Mouse (Mus musculus) lung, embryonic 15.5 days (tissue): ENCODE data around the gene Ufm1. TPM values are rescaled to one million over a fixed set of nuclear protein-coding genes. Genes with fewer than 3 reads are reported as not detected.

Source experiments
- ATAC-seq: fragments of 200-750 bp; cut with Nextera tagmentation; 2 replicates; pipeline ENCODE4 v1.8.0; 2017; ENCODE audit warnings: moderate number of reproducible peaks, borderline replicate concordance; ENCODE audit not compliant: low FRiP score, low TSS enrichment; ENCODE audit errors: extremely low read depth
- H3K27ac ChIP-seq: fragments of 300-500 bp; sonication (generic); 2 replicates; pipeline ENCODE4 v1.5.1; 2015; ENCODE audit warnings: moderate library complexity, mild to moderate bottlenecking, inconsistent platforms
- H3K27me3 ChIP-seq: fragments of 300-500 bp; sonication (generic); 2 replicates; pipeline ENCODE4 v1.6.1; 2015; ENCODE audit warnings: inconsistent platforms
- H3K36me3 ChIP-seq: fragments of 300-500 bp; sonication (generic); 2 replicates; pipeline ENCODE4 v1.6.1; 2015; ENCODE audit warnings: inconsistent platforms
- H3K4me1 ChIP-seq: fragments of 300-500 bp; sonication (generic); 2 replicates; pipeline ENCODE4 v1.6.1; 2015; ENCODE audit warnings: inconsistent platforms
- H3K4me2 ChIP-seq: fragments of 300-500 bp; sonication (generic); 2 replicates; pipeline ENCODE4 v1.6.1; 2015; ENCODE audit warnings: inconsistent platforms, mild to moderate bottlenecking, moderate library complexity
- H3K4me3 ChIP-seq: fragments of 300-500 bp; sonication (generic); 2 replicates; pipeline ENCODE4 v1.5.1; 2015; ENCODE audit warnings: mild to moderate bottlenecking, inconsistent platforms
- H3K9ac ChIP-seq: fragments of 300-500 bp; sonication (generic); 2 replicates; pipeline ENCODE4 v1.6.1; 2015; ENCODE audit warnings: inconsistent platforms
- H3K9me3 ChIP-seq: fragments of 300-500 bp; sonication (generic); 2 replicates; pipeline ENCODE4 v1.6.1; 2016; ENCODE audit warnings: inconsistent platforms
- WGBS: fragments of 180-500 bp; shearing (Covaris S2); methylation state at CpG from one replicate; pipeline ENCODE4 v1.1.7; 2015; 5-methylcytosine and 5-hydroxymethylcytosine counted together
- polyA plus RNA-seq: library from polyadenylated mRNA; unstranded; fragments of >200 nt; fragmentation: Nextera tagmentation; extraction: Ambion mirVana; gene quantifications from 2 replicates; pipeline ENCODE4 v1.2.1, GENCODE M21; 2015

The Ufm1 gene
- 97.4 and 110 TPM in 2 replicates for polyA plus RNA-seq

DNA sequence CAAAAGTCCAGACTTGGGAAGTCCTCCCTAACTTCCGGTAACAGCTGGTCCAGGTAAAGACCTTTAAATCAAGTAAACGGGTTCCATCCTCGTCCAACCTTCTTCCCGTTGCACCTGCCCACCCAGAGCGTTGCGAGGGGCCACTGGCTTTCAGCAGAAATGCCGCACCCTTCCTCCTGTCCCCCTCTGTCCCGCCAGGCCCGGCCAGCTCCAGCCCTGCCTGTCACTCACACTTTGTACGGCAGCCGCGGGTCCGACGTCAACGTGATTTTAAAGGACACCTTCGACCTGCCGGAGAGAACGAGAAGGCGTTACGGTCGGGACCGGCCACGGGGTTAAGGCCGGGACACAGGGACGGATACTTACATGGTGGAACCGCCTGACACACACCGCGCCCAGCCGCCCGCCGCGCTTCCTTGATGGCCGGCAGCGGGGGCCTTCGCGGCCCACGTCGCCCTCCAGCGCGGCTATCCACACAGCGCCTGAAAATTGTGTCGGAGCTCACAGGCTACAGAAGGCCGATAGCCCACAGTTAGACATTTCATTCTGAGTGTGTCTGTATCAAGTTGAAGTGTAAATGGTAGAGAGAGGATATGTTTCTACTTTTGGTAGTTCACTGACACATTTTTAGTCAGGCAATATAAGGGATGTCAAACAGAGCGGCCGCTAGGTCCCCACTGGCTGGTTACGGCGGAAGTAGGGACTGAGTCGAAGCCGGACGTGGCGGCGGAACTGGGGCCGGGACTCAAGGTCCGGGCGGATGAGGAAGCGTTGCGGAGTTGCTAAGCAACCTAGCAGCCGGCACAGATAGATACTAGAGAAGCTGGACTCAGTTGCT is at the start of gene Ufm1:
TSS of gene Ufm1 (minus strand) at position 448 of the 838 bp plus-strand sequence.
- no peaks in the 10 kb centered on the region for H3K27me3 ChIP-seq
- H3K9me3 ChIP-seq = no peaks in the 10 kb centered on the region
- under 1% methylated on average over 58 of the region's 58 CpGs for WGBS
- peak within 1 kb of the TSS; percentile 72 for H3K4me2 ChIP-seq
- no peak within 1 kb of the TSS for H3K27ac ChIP-seq
- peak; percentile 99 for ATAC-seq
- H3K36me3 ChIP-seq = peaks cover 31% of the 10 kb centered on the region
- H3K4me3 ChIP-seq = peak within 1 kb of the TSS; percentile 96
- H3K9ac ChIP-seq = peak within 1 kb of the TSS; percentile 83
- H3K4me1 ChIP-seq = peaks cover 10% of the 10 kb centered on the region

DNA sequence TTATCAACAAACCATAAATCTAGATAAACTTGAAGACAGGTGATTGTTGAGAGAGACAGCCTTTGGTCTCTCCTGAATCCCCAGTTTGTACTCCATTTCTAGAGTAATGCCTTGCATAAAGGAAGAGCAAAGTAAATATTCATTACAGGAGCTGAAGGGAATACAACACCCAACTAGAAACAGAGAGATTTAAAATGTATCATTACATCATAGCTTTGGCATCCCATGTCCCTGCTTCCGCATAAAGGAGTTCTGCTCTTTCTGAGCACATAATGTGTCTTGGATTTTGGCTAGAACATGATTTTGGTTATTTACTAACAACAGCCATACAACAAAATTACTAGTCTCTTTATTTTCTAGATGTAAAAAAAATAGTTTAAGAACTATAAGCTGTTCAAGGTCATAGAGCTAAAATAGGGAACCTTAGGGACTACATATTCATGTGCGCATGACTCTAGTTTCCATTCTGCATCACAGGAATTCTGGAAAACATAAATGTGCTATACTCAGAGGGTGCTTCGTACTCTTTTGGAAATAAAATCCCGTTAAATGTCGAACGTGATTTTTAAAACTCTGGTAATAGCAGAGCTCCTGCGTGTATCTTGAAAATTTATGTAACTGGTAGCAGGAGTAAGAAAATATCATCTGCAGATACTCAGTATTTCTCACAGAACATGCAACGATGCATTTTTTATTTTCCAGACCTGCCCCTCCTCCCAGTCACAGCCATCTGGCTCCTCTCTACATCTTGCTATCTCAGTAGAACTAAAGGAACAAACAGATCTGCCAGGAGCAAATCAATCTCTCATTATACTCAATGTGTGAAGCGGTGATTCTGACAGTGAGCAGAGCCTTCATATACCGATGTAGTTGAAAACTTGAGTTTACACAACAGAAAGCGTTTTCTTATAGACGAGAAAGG is 27.2 kb upstream of the Ufm1 start:
- H3K9ac ChIP-seq = no peak overlapping the region
- no peak overlapping the region for H3K4me2 ChIP-seq
- 53% methylated on average over 12 of the region's 12 CpGs for WGBS
- no peak overlapping the region for H3K27ac ChIP-seq
- H3K27me3 ChIP-seq = no peaks in the 10 kb centered on the region
- no peaks in the 10 kb centered on the region for H3K9me3 ChIP-seq
- no peak overlapping the region for H3K4me3 ChIP-seq
- no peaks in the 10 kb centered on the region for H3K36me3 ChIP-seq
- ATAC-seq = no peak
- H3K4me1 ChIP-seq = no peaks in the 10 kb centered on the region

DNA sequence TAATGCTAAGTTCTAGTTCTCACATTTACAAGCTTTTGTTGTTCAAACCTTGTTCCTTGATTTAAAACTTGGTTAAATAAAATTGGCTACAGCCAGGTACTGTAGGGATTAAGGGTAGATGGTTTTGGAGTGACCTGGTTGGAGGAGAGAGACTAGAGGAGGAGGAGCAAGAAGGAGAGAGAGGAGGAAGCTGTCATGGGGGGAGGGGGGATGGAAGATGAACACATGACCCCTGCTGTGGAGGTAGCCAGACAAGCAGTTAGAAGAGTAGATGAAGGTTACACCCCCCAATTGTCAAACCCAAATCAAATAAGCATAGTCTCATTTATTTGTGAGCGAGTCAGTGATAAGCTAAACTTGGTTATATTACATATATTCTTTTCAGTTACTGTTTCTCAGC is 8.0 kb upstream of the Ufm1 start:
- no peaks in the 10 kb centered on the region for H3K9me3 ChIP-seq
- 84% methylated on average over 1 of the region's 1 CpGs for WGBS
- H3K36me3 ChIP-seq = no peaks in the 10 kb centered on the region
- no peaks in the 10 kb centered on the region for H3K27me3 ChIP-seq
- no peak overlapping the region for H3K9ac ChIP-seq
- no peak overlapping the region for H3K27ac ChIP-seq
- no peak overlapping the region for H3K4me3 ChIP-seq
- no peak overlapping the region for H3K4me2 ChIP-seq
- H3K4me1 ChIP-seq = no peaks in the 10 kb centered on the region
- no peak for ATAC-seq

DNA sequence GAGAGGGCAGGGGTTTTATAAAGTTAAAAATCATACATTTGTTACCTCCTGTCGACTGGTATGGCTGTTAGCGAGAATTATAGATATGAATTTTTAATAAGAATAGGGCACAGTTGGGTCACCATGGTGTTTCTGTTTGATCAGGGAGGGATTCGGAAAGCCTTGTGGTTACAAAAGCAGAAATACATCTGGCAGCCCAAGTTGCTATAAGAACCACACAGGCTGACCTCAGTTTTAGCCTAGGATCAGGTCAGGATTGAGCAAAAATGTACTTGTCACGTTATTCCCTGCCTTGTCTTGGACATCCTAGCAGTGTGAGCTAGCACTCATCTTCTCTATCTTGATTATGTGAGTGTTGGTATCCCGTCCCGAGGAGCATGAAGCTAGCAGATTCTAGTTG is 6.9 kb upstream of the Ufm1 start:
- no peak overlapping the region for H3K4me3 ChIP-seq
- 64% methylated on average over 6 of the region's 6 CpGs for WGBS
- no peaks in the 10 kb centered on the region for H3K4me1 ChIP-seq
- H3K4me2 ChIP-seq = no peak overlapping the region
- H3K27ac ChIP-seq = no peak overlapping the region
- no peak overlapping the region for H3K9ac ChIP-seq
- ATAC-seq = no peak
- H3K9me3 ChIP-seq = no peaks in the 10 kb centered on the region
- no peaks in the 10 kb centered on the region for H3K36me3 ChIP-seq
- no peaks in the 10 kb centered on the region for H3K27me3 ChIP-seq

DNA sequence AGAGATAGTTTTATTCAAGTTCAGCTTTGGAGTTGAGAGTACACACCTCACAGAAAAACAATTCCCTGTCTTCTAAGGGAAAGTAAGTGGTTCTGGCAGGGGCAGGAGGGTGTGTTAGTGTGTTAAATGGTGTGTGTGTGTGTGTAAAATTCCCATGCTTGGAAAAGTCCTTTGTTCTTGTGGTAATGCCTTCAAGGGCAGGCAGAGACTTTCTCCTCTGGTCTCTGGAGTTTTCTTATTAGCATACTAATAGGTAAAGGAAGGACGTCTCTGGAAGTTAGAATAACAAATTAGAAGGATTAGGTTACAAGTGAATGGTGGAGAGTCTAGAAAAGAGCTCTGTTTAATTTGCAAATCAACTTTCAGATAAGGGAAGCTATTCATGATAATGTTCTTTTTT is 5.6 kb upstream of the Ufm1 start:
- H3K27ac ChIP-seq = no peak overlapping the region
- no peak overlapping the region for H3K4me2 ChIP-seq
- no peak overlapping the region for H3K9ac ChIP-seq
- WGBS = 3% methylated on average over 1 of the region's 1 CpGs
- ATAC-seq = no peak
- H3K4me1 ChIP-seq = no peaks in the 10 kb centered on the region
- H3K27me3 ChIP-seq = no peaks in the 10 kb centered on the region
- H3K9me3 ChIP-seq = no peaks in the 10 kb centered on the region
- no peak overlapping the region for H3K4me3 ChIP-seq
- H3K36me3 ChIP-seq = no peaks in the 10 kb centered on the region

DNA sequence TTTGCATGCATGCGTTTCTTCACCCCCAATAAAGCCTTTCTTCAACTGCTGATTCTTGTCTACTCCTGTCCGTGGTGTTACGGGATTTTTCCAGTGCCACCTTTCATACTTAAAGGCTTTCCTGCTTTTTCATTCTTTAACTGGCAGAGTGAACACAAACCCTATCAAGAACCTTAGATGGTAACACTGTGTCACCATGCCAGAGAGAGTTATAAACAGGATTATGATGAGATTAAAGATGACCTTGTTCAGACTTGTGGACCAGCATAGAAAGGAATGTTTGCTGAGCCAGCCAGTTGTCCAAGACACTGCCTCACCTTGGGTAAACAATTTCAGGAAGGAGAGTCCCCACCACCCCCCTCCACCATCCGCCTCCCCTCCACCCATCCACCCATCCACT is 4.6 kb upstream of the Ufm1 start:
- Histone ChIP-seq H3K36me3 (no peaks in the 10 kb centered on the region), H3K4me1 (no peaks in the 10 kb centered on the region), H3K4me3 (no peak overlapping the region), H3K27ac (no peak overlapping the region), H3K4me2 (no peak overlapping the region), H3K27me3 (no peaks in the 10 kb centered on the region), H3K9me3 (no peaks in the 10 kb centered on the region), H3K9ac (no peak overlapping the region)
- 71% methylated on average over 4 of the region's 4 CpGs for WGBS
- ATAC-seq = no peak

DNA sequence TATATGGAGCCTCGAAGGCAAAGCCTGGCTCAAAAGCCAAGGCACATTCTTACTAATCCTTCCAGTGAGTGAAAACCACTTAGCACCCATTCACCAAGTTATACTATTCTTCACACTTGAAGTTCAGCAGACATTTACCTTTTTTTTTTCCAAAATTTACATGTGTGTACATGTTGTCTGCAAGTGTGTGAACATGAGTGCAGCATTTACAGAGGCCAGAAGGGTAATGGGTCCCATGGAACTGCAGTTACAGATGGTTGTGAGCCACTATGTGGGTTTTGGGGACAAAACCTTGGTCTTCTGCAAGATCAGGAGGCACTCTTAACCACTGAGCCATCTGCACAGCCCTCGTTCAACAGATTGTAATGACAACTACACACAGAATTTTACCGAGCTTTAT is 8.8 kb downstream of the Ufm1 start:
- no peak overlapping the region for H3K4me2 ChIP-seq
- H3K27me3 ChIP-seq = no peaks in the 10 kb centered on the region
- H3K4me3 ChIP-seq = no peak overlapping the region
- no peak for ATAC-seq
- H3K9me3 ChIP-seq = no peaks in the 10 kb centered on the region
- H3K36me3 ChIP-seq = peaks cover 31% of the 10 kb centered on the region
- 84% methylated on average over 3 of the region's 3 CpGs for WGBS
- H3K9ac ChIP-seq = no peak overlapping the region
- H3K27ac ChIP-seq = no peak overlapping the region
- H3K4me1 ChIP-seq = no peaks in the 10 kb centered on the region

DNA sequence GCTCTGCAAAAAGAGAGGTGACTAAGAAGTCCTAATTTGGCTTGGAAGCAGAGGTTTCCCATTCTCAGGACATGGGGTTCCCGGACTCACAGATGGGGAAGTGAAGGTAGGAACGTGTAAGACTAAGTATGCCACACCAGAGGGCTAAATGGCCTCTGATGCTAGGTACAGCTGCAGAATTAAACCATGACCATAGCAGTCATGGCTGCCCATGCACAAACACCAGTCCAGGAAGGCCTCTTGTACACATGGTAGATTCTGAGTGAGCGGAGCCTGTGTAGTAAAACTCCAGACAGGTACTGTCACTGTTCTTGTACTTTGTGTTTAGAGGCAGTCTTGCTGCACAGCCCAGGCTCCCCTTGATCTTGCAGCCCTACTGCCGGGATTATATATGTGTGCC is 9.4 kb downstream of the Ufm1 start:
- no peak for ATAC-seq
- H3K4me1 ChIP-seq = no peaks in the 10 kb centered on the region
- peaks cover 25% of the 10 kb centered on the region for H3K36me3 ChIP-seq
- H3K27me3 ChIP-seq = no peaks in the 10 kb centered on the region
- no peak overlapping the region for H3K4me3 ChIP-seq
- WGBS = 85% methylated on average over 4 of the region's 4 CpGs
- no peak overlapping the region for H3K27ac ChIP-seq
- no peak overlapping the region for H3K9ac ChIP-seq
- H3K9me3 ChIP-seq = no peaks in the 10 kb centered on the region
- no peak overlapping the region for H3K4me2 ChIP-seq

DNA sequence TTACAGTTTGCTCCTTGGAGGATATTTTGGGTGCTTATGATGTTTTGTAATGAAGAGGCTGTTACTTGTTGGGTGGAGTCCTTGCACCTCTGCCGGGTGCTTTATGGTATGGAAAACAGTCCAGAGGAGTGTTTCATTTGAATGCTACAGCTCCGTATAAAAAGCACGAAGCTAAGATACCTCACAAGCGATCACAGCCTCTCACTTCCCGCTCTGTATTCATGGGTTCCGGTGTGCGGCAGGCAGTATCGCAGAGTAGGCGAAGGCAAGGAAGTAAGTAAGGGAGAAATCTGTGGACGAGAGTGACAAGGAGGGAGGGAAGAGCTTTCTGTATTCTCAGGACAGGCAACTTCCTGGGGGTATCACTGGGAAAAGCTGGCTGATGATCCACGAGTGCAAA is 15.4 kb downstream of the Ufm1 start:
- Histone ChIP-seq H3K9me3 (no peaks in the 10 kb centered on the region), H3K4me2 (no peak overlapping the region)
- no peak for ATAC-seq

DNA sequence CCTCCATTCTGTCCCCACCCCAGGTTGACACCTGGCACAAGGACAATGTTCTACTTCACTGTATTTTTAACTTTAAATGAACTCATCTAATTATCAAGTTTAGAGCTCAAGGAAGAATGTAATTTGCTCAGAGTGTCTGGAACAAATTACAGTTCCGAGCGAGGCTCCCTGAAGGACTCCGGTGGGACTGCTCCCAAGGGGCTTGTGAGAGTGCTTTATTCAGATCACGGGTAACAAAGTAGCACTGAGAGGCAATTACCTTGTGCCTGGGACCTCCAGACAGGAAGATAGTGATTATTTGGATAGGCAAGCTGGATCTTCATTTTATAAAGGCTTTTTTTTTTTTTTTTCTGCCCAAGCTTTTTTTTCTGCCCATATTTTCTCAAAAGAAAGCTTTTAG is 15.9 kb downstream of the Ufm1 start:
- Histone ChIP-seq H3K4me1 (0 out of 2 replicates have a peak, but pooled peaks cover 3% of the 10 kb centered on the region), H3K27ac (no peak overlapping the region), H3K4me3 (no peak overlapping the region), H3K4me2 (no peak overlapping the region), H3K36me3 (no peaks in the 10 kb centered on the region), H3K9ac (no peak overlapping the region), H3K9me3 (no peaks in the 10 kb centered on the region), H3K27me3 (no peaks in the 10 kb centered on the region)
- no peak for ATAC-seq
- WGBS = 66% methylated on average over 4 of the region's 4 CpGs

More for the DNA sequence above, 15.4 kb downstream of the Ufm1 start:
- Histone ChIP-seq H3K27ac (no peak overlapping the region), H3K36me3 (no peaks in the 10 kb centered on the region), H3K4me3 (no peak overlapping the region), H3K4me1 (0 out of 2 replicates have a peak, but pooled peaks cover 3% of the 10 kb centered on the region), H3K27me3 (no peaks in the 10 kb centered on the region), H3K9ac (no peak overlapping the region)
- 75% methylated on average over 11 of the region's 11 CpGs for WGBS

DNA sequence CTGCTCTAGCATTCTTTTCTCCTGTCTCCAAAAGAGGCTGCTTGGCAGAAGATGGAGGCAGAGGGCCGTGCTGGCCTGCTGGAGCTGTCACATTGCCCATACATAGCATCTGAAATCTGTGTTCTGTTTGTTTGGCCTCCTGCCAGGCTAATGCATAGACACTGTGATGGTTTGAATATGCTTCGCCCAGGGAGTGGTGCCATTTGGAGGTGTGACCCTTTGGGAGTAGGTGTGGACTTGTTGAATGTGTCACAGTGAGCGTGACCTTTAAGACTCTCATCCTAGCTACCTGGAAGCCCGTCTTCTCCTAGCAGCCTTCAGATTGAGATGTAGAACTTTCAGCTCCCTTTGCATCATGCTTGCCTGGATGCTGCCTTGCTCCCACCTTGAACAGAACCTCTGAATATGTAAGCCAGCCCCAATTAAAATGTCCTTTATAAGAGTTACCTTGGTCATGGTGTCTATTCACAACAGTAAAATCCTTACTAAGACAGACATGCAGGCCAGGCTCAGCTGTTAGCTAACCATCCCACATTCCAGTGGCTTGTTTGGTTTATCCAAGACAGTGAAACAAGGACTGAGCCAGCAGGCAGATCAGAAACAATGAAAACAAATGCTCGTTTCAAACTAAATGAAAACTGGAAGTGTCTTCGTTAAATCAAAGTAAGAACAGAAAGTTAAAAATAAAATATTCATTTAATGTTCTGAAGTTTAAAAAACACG is 17.3 kb downstream of the Ufm1 start:
- Histone ChIP-seq H3K9ac (no peak overlapping the region), H3K4me3 (no peak overlapping the region), H3K36me3 (no peaks in the 10 kb centered on the region), H3K4me1 (0 out of 2 replicates have a peak, but pooled peaks cover 3% of the 10 kb centered on the region), H3K4me2 (no peak overlapping the region), H3K9me3 (no peaks in the 10 kb centered on the region), H3K27ac (no peak overlapping the region), H3K27me3 (no peaks in the 10 kb centered on the region)
- WGBS = 42% methylated on average over 7 of the region's 7 CpGs
- ATAC-seq = peak; percentile 46
